Mouse (Mus musculus) stomach, postnatal 0 days (tissue): ENCODE data around the gene Endou.

ENCODE experiments used
- CTCF ChIP-seq: IDR thresholded peaks from 2 replicates; pipeline ENCODE4 v1.5.1; 2016; ENCODE audit warnings: antibody characterized with exemption, low read depth, mild to moderate bottlenecking, moderate library complexity
- EP300 ChIP-seq: optimal IDR thresholded peaks from 2 replicates; pipeline ENCODE3; 2016; ENCODE audit warnings: antibody characterized with exemption

GRCm38 (mm10) chr15:97677341-97677740 is 53.8 kb downstream of the Endou start:
- no peak for TF ChIP-seq CTCF
- no peak for TF ChIP-seq EP300
